Mouse (Mus musculus) ES-E14 (cell line): Measurements from ENCODE around the gene Sv2b.

Experiments
- CHD2 ChIP-seq: IDR thresholded peaks from 2 replicates; pipeline ENCODE4 v1.6.1; 2014; ENCODE audit warnings: mild to moderate bottlenecking, low read depth, low read length, inconsistent platforms
- HCFC1 ChIP-seq: IDR thresholded peaks from 2 replicates; pipeline ENCODE4 v1.6.1; 2012; ENCODE audit warnings: low read length, inconsistent platforms, borderline replicate concordance; ENCODE audit not compliant: insufficient read depth
- MAFK ChIP-seq: IDR thresholded peaks from 2 replicates; pipeline ENCODE4 v1.6.1; 2014; ENCODE audit warnings: mild to moderate bottlenecking, low read depth, low read length, inconsistent platforms; ENCODE audit not compliant: insufficient read depth
- ZC3H11A ChIP-seq: IDR thresholded peaks from 2 replicates; pipeline ENCODE4 v1.6.1; 2012; ENCODE audit warnings: low read depth, mild to moderate bottlenecking, inconsistent platforms, low read length, borderline replicate concordance
- ZNF384 ChIP-seq: IDR thresholded peaks from 2 replicates; pipeline ENCODE4 v1.6.1; 2012; ENCODE audit warnings: low read depth, low read length, inconsistent platforms

DNA sequence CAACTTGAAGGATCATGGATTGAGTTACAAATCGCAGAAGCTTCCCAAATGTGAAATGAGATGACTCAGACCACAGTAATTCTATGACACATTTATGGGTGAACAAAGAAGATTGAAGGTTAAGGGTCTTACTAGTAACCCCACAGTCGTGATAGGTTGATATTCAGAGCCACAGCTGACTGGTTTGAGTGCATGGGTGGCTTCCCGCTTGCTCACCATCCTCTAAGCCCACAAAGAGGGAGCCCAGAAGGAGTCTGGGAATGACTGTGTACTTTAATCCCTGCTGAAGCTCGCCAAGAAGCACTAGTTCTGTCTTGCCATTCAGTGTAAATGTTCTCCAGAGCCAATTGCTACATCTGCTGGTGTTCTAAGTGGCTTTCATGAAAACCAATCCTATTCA, 41.8 kb downstream of the Sv2b start:
- TF ChIP-seq ZC3H11A (no peak), CHD2 (no peak), ZNF384 (no peak), HCFC1 (no peak), MAFK (no peak)
